Mouse (Mus musculus) embryo, embryonic 11.5 days (tissue): ENCODE measurements around the gene Fhod1.

Experiments used
- DNase-seq: peaks from one replicate; pipeline ENCODE4 v3.0.0-alpha.2; 2012; ENCODE audit warnings: low read depth, low spot score

Fhod1 gene

DNA sequence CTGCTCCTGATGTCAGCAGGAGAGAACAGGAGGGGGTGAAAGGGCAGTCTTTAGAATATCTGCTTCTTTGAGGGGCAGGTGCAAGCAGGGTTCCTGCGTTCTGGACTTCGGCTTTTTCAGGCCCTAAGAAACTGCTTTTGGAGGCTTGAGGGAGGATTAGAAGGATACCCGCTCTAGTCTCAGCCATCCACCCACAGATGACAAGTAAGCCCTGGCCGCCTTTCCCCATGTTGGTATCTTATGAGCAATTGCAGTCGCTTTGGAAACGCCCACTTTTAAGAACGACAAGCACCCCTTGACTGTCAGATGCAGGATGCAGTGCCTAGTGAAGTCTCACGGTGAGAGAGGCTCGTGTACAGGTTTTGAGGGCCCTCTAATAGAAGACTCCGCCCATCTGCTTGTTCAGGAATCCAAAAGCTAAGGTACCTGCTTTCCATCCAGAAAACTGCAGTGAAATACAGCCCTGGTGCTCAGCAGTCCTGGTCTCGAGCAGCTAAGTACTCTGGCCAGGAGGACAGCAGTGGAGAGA is 29.0 kb downstream of the Fhod1 start:
- DNase-seq: no peak

DNA sequence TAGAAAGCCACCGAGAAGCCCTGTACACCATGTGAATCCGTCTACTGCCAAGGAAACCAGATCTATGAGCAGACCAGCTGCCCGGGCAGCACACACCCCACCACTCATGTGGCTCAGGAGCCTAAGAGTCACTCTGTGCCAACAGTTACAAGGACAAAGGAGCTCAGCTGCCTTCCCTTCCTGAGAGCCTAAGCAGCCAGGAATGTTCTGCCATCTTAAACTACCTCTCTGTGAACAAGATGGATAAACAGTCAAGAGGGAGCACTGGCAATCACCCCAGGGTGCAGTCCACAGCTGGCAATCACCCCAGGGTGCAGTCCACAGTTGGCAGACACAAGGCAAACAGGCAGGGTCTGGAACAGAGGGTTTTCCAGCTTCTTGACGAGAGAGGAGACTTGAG is 29.8 kb downstream of the Fhod1 start:
- no peak for DNase-seq

DNA sequence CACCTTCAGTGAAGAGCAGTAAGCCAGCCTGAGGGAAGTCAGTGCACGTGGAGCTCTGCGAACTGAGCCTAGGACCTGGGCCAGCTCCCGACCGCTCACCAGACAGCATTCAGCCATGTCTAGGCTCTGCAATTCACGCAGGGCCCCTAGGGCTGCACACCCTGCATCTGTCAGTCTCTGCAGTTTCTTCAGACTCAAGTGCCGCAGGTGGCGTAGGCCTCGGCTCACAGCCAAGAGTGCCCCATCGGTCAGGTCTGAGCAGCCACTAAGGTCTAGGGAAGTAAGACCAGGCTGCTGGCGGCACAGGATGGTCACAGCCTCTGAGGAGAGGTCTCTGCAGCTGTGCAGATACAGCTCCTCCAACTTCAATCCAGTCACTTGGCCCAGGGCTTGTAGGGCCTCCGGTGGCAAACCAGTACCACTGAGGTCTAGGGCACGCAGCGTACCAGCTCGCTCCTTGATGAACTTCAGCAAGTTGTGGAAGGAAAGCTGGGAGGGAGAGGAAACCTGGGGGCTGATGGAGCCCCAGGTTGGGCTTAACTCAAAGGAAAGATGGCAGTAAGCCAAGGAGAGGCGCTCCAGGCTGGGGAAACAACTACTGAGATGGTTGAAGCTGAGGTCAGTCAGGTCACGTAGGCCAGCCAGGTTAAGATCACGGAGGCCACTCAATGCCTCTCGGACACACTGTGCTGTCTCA is 32.5 kb downstream of the Fhod1 start:
- DNase-seq: no peak

DNA sequence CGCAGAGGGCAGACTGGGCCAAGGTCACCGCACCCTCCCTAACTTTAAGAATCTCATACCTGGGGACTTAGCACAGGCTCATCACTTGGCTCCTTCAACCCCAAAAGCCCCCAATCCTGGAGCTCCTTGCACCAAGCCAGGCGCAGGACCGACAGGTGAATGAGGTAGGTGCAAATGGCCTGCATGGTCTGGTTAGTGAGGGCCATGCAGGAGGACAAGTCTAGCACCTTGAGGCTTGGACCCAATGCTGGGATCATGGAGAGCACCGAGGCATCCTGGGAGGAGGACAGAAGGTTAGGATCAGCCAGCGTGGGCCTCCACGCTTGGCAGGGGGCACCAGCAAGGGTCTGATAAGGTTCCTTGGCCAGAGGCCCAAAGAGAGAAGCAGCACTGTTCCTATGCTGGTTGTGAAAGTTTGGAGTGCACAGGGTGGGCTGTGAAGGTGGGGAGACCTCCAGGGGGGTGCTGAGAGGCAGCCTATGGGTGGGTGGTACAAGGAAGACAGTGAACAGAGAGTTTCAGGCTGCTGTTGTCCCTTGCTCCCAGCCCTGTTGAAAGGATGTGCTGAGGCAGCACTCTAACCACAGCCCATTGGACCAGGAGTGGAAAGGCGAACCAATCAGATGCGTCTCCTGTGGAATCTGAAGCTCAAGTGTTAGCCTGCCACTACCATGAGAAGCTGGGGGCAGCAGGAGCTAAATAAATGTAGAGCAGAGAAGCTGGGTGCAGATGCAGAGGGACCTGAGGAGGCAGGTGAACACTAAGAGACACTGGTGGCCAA is 33.9 kb downstream of the Fhod1 start:
- no peak for DNase-seq

DNA sequence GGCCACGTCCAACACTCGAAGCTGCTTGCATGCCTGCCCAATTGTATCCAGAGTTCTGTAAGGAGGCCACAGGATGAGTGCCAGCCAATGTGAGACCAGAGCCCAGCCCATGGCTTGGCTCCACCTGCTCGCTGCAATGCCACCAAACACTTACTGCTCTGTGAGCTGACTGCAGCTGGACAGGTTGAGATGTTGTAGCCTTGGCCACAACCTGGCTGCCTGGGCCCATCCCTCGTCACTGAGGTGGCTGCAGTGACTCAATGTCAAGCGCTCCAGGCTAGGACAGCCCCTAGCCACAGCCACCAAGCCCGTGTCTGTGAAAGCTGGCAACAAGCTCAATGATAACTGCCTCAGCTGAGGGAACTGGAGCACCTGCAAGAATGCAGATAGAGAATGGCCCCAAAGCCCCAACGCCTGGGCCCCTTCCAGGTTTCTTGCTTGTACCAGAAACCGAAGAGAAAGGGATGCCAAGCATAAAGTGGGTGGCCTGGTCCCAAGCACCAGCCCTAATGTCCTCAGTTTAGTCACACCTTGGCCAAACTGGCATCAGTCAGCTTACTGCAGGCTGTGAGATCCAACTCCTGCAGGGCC is 34.8 kb downstream of the Fhod1 start:
- no peak for DNase-seq

DNA sequence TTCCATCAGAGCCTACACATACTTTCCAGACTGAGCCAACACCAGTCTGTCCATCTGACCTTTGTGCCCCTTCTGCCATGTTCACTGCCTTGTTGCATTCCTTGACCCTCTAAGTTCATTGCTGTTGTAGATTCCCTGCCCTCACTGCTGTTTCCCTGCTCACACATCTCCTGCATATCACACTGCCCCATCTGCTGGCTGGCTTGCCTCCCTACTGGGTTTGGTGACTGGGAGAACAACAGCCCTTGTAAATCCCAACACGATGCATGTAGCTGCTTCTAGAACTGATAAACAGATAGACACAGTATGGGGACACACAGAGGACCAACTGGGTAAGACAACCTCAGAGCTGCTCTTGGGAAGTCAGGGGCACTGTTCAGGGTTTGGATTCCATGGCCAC is 36.0 kb downstream of the Fhod1 start:
- DNase-seq: no peak

DNA sequence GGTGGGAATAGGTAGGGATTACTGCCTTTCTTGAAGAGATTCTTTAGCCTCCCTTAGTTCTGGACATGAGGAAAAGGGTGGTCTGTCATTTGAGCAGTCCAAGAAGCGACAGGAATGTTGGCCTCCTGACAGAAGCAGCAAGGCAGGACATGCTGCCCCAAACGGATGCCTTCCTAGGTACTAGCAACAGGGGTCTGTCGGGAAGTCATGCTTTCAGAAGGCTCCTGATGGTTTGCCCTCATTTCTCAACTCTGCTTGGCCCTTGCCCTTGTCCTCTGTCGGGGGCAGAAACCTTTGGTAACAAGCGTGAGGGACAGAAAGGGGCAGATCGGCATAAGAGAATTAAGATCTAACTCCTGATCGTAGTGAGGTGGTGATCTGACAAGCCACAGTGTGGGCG is 37.6 kb downstream of the Fhod1 start:
- DNase-seq: no peak

DNA sequence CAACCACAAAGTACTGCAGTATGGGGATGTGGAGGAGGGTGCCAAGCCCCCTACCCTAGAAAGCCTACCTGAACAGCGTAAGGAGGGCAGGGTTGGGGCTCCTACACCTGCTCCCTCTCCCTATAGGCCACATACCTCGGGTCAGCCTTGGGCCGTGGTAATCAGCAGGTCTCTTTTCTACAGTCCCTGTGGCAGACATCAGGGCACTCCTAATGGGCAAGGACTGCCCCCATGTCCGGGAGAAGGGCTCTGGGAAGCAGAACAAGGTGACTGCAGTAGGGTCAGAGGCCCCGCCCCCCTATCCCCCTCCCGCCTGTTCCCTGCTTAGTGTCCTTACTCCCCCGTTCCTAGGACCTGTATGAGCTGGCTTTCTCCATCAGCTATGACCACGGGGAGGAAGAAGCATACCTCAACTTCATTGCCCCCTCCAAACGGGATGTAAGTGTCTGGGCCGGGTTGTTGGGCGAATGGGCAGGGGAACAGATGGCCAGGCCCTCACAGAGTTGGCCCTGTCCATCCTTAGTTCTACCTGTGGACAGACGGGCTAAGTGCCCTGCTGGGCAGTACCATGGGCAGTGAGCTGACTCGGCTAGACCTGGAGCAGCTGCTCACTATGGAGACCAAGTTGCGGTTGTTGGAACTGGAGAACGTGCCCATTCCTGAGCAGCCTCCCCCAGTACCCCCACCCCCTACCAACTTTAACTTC is 38.5 kb downstream of the Fhod1 start:
- no peak for DNase-seq

DNA sequence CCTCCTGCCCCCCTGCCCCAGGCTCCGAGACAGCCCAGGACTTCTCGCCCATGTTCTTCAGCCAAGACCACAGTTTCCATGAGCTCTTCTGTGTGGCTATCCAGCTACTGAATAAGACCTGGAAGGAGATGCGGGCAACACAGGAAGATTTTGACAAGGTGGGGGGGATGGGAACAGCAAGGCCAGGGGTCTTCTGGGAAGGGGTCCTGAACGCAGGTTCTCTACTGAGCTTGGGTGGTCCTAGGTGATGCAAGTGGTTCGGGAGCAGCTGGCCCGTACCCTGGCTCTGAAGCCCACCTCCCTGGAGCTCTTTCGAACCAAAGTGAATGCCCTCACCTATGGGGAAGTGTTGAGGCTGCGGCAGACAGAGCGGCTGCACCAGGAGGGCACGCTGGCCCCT is 39.3 kb downstream of the Fhod1 start:
- no peak for DNase-seq

DNA sequence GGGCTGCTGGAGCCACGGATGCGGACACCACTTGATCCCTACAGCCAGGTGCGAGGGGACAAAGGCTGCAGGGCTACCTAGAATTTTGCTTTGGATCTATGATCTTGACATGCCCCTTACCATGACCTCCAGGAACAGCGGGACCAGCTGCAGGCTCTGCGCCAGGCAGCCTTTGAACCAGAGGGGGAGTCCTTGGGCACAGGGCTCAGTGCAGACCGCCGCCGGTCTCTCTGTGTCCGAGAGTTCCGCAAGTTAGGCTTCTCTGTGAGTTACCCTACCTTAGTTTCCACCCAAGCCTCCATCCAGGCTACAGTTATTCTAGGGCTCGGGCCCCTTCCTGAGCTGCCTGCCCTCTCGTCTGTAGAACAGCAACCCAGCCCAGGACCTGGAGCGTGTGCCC is 40.1 kb downstream of the Fhod1 start:
- no peak for DNase-seq

DNA sequence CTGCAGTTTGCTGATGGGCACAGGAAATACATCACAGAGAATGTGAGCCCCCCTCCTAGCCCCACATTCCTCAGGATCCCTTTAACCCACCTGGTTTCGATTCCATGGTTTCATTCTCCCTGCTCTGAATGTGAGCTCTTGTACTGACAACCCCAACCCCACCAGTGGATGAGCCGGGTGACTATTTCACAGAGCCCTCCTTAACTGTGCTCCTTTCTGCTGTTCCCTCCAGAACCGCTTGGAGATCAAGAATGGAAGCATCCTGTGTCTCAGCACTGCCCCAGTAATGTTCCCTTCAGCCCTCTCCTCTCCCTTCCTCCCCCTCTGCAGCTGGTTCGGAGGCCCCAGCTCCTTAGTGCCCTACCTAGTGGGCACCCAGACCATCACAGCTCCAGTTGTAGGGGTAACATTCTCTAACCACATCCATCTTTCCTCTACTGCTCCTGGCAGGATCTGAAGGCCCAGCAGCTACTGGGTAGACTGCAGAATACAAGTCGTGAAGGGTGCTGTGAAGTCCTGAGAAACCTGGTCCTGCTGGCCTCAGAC is 41.5 kb downstream of the Fhod1 start:
- no peak for DNase-seq

DNA sequence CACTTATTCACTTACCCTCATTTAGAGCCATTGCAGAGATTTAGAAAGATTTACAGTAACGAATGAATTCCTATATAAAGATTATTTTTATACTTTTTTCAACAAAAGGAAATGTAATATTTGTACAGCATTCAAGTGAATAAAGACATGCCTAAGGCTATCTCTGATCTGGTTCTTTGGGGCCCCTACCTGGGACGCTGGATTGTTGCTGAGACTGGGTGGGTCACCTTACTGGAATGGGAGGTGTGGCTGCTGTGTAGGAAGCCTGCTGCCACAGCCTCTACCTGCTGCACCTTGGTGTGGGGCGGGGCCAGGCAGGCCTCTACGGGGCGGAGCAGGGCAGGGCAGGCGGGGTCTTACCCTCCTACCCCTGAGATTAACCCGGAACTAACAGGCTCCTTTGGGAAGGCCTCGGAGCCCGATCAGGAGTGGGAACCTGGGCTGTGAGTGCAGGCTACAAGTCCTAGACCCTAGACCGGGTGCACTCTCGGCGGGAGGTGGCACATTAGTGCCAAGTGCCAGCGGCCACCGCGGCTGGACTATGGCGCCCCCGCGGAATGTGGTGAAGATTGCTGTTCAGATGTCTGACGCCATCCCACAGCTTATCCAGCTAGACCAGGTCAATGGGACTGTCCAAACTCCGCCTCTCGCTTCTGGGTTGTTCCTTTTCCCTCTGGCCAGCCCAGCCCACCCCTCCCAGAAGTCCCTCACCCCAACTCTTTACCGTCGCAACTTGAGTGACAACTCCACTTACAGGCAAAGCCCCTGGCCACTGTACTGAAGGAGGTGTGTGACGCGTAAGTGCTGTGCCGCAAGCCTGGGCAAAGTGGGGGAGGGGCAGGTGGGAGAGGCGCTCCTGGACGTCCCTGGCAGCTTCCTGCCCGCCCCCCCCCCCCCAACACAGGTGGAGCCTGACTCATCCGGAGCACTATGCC is 42.3 kb downstream of the Fhod1 start, which contains the start of gene Elmo3:
Elmo3 (plus strand) TSS at position 391 of the 935 bp plus-strand sequence.
- DNase-seq: no peak

DNA sequence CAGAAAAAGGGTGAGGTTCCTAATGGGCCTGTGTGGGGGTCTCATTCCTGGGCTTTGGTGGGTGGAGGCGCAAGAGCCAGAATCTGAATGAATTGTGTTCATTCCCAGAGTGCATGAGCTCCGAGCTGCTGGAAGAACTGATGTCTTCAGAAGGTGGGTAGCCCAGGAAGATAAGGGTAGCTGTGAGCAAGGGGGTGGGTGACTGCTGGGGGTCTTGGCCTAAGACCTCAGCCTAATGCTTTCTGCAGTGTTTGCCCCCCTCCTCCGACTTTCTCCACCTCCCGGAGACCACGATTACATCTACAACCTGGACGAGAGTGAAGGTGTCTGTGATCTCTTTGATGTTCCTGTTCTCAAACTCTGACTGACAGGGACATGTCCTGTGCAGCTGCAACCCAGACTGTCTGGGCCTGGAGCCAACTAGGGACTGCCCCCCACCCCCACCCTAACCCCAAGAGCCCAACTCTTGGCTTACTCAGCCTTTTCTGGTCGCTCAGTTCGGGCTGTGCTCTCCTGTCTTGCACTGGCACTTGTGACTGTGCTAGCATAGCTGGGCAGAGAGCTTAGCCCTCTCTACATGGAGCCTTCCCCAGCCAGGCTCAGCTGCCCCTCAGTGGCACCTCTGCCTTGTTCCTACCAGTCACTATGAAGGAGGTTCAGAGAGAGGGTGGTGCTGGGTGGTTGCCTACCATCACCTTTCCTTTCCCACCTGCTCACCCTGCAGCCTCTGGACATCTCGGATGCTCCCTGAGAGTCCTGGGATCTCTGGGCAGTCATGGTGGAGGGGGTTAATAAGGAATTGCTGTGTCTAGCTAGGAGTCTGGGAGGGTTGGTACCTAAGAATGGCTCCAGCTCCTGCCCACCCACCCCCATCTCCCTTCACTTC is 43.2 kb downstream of the Fhod1 start:
- DNase-seq: no peak

DNA sequence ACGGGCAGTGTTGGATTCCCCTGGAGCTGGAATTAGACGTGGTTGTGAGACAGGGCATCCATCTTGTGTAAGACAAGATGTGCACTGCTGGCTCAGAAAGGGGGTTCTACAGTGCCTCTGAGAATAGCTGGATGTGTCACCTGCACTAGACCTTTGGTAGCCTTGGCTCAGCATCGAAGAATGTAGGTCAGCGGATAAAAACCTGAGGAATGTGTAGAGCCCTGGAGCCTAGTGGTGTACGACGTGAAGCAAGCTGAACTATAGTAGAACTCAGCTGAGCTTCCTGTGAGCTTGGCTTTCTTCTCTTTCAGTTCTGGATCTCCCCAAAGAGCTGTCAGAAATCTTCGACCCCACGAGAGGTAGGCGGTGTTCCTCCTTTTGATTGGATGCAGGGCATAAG is 43.9 kb downstream of the Fhod1 start:
- DNase-seq: no peak

DNA sequence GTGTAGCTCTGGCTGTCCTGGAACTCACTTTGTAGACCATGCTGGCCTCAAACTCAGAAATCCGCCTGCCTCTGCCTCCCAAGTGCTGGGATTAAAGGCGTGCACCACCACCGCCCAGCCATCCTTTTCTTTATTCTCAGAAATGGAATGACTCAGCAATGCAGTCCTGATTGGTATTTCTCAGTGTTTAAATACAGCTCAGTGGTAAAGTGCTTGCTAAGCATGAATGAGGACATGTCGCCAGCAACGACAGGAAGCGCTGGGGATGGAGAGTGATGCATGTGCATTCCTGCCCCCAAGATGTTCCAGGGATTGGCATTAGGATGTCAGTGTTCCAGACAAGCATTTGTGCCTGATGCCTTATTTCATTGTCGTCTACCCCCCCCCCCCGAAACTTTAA is 44.4 kb downstream of the Fhod1 start:
- DNase-seq: no peak

DNA sequence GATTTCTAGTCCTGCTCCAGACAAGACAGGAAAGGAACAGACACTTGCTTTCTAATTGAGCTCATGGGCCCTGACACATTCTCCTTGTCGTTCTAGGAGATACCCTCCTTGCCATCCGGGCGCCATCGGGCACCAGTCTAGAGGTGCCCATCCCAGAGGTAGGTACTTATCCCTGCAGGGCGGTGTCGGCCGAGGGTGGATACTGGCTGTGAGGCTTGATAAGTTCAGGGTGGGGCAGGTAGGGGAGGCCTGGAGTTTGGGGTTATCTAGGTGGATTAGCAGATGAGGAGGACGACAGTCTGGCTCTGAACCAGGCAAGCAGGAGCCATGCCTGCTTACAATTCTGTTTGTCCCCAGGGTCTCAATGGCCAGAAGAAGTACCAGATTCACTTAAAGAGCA is 47.8 kb downstream of the Fhod1 start:
- no peak for DNase-seq

DNA sequence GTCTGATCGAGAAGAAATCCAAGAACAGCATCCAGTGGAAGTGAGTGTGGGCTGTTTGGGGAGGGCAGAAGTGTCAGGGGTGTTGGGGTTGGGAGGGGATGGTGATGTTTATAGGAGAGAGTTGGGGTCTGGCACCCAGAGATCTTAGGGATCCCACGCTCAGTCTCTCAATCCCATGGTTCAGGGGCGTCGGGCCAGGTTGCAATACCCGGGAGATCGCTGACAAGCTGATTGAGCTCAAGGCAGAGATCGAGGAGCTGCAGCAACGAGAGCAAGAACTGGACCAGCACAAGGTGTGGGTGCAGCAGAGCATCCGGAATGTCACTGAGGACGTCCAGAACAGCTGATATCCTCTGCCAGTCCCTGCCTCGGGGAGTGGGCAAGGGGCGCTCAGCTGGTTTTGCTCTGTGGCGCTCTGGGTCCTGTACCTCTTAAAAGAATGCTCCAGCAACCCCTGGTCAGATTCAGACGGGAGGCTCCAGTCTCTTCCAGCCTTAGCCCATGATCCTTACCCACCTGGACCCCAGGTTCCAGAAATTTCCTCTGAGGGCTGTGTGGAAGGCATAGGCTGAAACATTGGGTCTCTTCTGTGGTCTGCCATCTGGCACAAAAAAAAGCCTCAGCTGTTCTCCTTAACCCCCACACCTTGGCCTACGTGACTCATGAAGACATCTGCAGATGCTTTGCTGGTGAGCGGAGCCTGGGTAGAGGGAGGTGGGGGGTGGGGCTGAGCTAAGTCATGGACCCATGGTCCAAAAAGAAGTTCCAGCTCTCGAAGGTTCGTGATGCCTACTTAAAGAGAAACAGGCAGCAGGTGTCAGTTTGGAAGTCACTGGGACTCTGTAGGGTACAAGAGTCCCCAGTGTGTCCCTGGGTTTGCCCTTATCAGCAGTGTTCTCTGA is 49.2 kb downstream of the Fhod1 start:
- DNase-seq: no peak

DNA sequence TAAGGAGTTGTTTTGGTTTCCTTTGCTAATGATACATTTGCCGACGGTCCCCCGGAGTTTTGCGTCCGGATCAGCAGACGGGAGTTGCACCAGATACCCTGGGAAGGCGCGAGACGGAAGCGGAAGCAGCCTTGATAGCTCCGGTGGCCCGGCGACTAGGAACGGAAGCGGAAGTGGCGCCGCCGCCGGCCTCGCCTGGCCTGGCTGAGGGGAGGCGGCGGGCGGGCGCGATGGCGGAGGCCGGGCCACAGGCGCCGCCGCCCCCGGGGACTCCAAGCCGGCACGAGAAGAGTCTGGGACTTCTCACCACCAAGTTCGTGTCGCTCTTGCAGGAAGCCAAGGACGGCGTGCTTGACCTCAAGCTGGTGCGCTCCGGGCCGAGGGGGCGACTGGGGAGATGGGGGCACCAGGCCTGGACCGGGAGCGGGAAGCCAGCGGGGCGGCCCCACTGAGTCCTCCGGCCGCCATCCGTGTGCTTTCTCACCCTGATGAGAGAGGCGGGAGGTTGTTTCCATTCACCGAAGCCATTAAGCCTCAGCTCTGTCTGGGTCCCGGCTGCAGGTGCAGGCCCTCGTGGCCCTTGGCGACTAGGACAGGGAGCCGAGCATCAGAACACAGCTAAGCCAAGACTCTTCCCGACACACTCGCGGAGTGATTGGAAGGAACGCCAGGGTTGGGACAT is 50.1 kb downstream of the Fhod1 start, which contains the start of gene E2f4:
E2f4 (plus strand) TSS at position 153 of the 682 bp plus-strand sequence.
- peak; percentile 81 for DNase-seq
